Mouse (Mus musculus) cerebellum, adult 2 months (tissue): ENCODE data around the gene Cdadc1.

Experiments
- CTCF ChIP-seq: fragments of 200-500 bp; IDR thresholded peaks from 2 replicates; pipeline ENCODE4 v1.5.1; 2011; ENCODE audit warnings: low read depth, mild to moderate bottlenecking, control low read depth, low read length, moderate library complexity, borderline replicate concordance; ENCODE audit not compliant: insufficient read depth
- POLR2A ChIP-seq: fragments of 200-500 bp; IDR thresholded peaks from 2 replicates; pipeline ENCODE4 v1.6.1; 2011; ENCODE audit warnings: low read length, control low read depth, borderline replicate concordance; ENCODE audit not compliant: insufficient read depth

DNA sequence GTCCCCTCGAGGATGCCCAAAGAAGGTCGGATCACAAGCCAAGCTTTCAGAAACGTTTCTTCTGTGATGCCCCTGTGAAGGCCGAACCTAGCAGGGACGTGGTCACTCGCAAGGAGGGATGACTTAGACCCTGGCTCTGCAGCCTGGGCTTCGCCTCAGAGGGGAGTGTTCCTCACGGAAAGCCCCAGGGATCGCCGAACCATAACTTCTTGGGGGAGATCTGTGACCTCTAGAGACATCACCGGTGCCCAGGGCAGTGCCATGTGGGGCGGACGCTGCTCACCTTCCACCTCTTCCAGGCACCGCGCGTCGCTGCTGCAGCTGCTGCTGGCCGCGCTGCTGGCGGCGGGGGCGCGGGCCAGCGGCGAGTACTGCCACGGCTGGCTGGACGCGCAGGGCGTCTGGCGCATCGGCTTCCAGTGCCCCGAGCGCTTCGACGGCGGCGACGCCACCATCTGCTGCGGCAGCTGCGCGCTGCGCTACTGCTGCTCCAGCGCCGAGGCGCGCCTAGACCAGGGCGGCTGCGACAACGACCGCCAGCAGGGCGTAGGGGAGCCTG lies 28.1 kb upstream of the Cdadc1 start:
- TF ChIP-seq CTCF, result no peak
- no peak for TF ChIP-seq POLR2A
